Mouse (Mus musculus) adrenal gland, postnatal 4 days (tissue): ENCODE data around the gene Tnr. TPM values are rescaled to one million over a fixed set of nuclear protein-coding genes. Genes with fewer than 3 reads are reported as not detected.

ENCODE experiments used
- DNase-seq, 2 experiments: peaks; one replicate each; pipeline ENCODE4 v3.0.0; 2021 to 2022; ENCODE audit warnings: low spot score in 2 of 2, mixed read lengths in 2 of 2
- total RNA-seq, 2 experiments: library from RNA; stranded (reverse); gene quantifications; 2 replicates each; pipeline ENCODE4 v1.2.3; 2021

The Tnr gene
- total RNA-seq, 2 experiments from 2014 or later = 2.6 to 4.9 TPM

- no peak for DNase-seq
Observed at GRCm38 (mm10) chr1:159565129-159565528, 41.6 kb downstream of the Tnr start.

GRCm38 (mm10) chr1:159566046-159566445 lies 42.5 kb downstream of the Tnr start:
- no peak for DNase-seq

- DNase-seq = no peak
Observed at GRCm38 (mm10) chr1:159567171-159567570, 43.6 kb downstream of the Tnr start.

GRCm38 (mm10) chr1:159570270-159570669 lies 46.7 kb downstream of the Tnr start:
- no peak for DNase-seq

- no peak for DNase-seq
Observed at GRCm38 (mm10) chr1:159570831-159571230, 47.3 kb downstream of the Tnr start.

- no peak for DNase-seq
Observed at GRCm38 (mm10) chr1:159571951-159572350, 48.4 kb downstream of the Tnr start.

GRCm38 (mm10) chr1:159573116-159573515 lies 49.5 kb downstream of the Tnr start:
- no peak for DNase-seq

- DNase-seq = no peak
Observed at GRCm38 (mm10) chr1:159574661-159575060, 51.1 kb downstream of the Tnr start.

- DNase-seq = no peak
Observed at GRCm38 (mm10) chr1:159576246-159576645, 52.7 kb downstream of the Tnr start.

- DNase-seq = no peak
Observed at GRCm38 (mm10) chr1:159578391-159578790, 54.8 kb downstream of the Tnr start.

- no peak for DNase-seq
Observed at GRCm38 (mm10) chr1:159580335-159580921, 56.9 kb downstream of the Tnr start.

- DNase-seq = no peak
Observed at GRCm38 (mm10) chr1:159583877-159584276, 60.3 kb downstream of the Tnr start.

- DNase-seq = no peak
Observed at GRCm38 (mm10) chr1:159588741-159589140, 65.2 kb downstream of the Tnr start.

- no peak for DNase-seq
Observed at GRCm38 (mm10) chr1:159594099-159595058, 70.8 kb downstream of the Tnr start.

GRCm38 (mm10) chr1:159595729-159596128 lies 72.2 kb downstream of the Tnr start:
- no peak for DNase-seq

- DNase-seq = no peak
Observed at GRCm38 (mm10) chr1:159596640-159597039, 73.1 kb downstream of the Tnr start.

- DNase-seq = no peak
Observed at GRCm38 (mm10) chr1:159613561-159613960, 90.0 kb downstream of the Tnr start.

- DNase-seq = no peak
Observed at GRCm38 (mm10) chr1:159614062-159614601, 90.6 kb downstream of the Tnr start.

GRCm38 (mm10) chr1:159614644-159615431 lies 91.3 kb downstream of the Tnr start:
- no peak for DNase-seq

GRCm38 (mm10) chr1:159615686-159616085 lies 92.1 kb downstream of the Tnr start:
- no peak for DNase-seq

- DNase-seq = no peak
Observed at GRCm38 (mm10) chr1:159619205-159619604, 95.6 kb downstream of the Tnr start.
